Mouse (Mus musculus): ENCODE measurements around the gene Ttc12. TPM values are rescaled to one million over a fixed set of nuclear protein-coding genes. Genes with fewer than 3 reads are reported as not detected.

The Ttc12 gene
- 2.1 to 5.8 TPM (median 2.4 TPM) in 3 replicates for total RNA-seq (2017)

GRCm38 (mm10) chr9:49485892-49486311 lies at the start of gene Ttc12:
Ttc12 (minus strand) TSS chr9:49486225.
- peak; percentile 82 for ATAC-seq (replicated peaks; ENCODE audit: insufficient number of reproducible peaks, low FRiP score, low TSS enrichment, poor library complexity, severe bottlenecking)

- ATAC-seq (replicated peaks; ENCODE audit: insufficient number of reproducible peaks, low FRiP score, low TSS enrichment, poor library complexity, severe bottlenecking) = no peak
Measured at GRCm38 (mm10) chr9:49534958-49535357, 48.9 kb upstream of the Ttc12 start.

- ATAC-seq (replicated peaks; ENCODE audit: insufficient number of reproducible peaks, low FRiP score, low TSS enrichment, poor library complexity, severe bottlenecking) = peak; percentile 49
Measured at GRCm38 (mm10) chr9:49533912-49534491, 48.0 kb upstream of the Ttc12 start.

- ATAC-seq (replicated peaks; ENCODE audit: insufficient number of reproducible peaks, low FRiP score, low TSS enrichment, poor library complexity, severe bottlenecking) = no peak
Measured at GRCm38 (mm10) chr9:49533455-49533854, 47.4 kb upstream of the Ttc12 start.

- no peak for ATAC-seq (replicated peaks; ENCODE audit: insufficient number of reproducible peaks, low FRiP score, low TSS enrichment, poor library complexity, severe bottlenecking)
Measured at GRCm38 (mm10) chr9:49531833-49532232, 45.8 kb upstream of the Ttc12 start.

GRCm38 (mm10) chr9:49531257-49531656 lies 45.2 kb upstream of the Ttc12 start:
- no peak for ATAC-seq (replicated peaks; ENCODE audit: insufficient number of reproducible peaks, low FRiP score, low TSS enrichment, poor library complexity, severe bottlenecking)

- no peak for ATAC-seq (replicated peaks; ENCODE audit: insufficient number of reproducible peaks, low FRiP score, low TSS enrichment, poor library complexity, severe bottlenecking)
Measured at GRCm38 (mm10) chr9:49530739-49531138, 44.7 kb upstream of the Ttc12 start.

GRCm38 (mm10) chr9:49529366-49529959 lies 43.4 kb upstream of the Ttc12 start:
- no peak for ATAC-seq (replicated peaks; ENCODE audit: insufficient number of reproducible peaks, low FRiP score, low TSS enrichment, poor library complexity, severe bottlenecking)

GRCm38 (mm10) chr9:49528943-49529342 lies 42.9 kb upstream of the Ttc12 start:
- ATAC-seq (replicated peaks; ENCODE audit: insufficient number of reproducible peaks, low FRiP score, low TSS enrichment, poor library complexity, severe bottlenecking) = no peak

- no peak for ATAC-seq (replicated peaks; ENCODE audit: insufficient number of reproducible peaks, low FRiP score, low TSS enrichment, poor library complexity, severe bottlenecking)
Measured at GRCm38 (mm10) chr9:49528026-49528425, 42.0 kb upstream of the Ttc12 start.

GRCm38 (mm10) chr9:49527340-49527739 lies 41.3 kb upstream of the Ttc12 start:
- no peak for ATAC-seq (replicated peaks; ENCODE audit: insufficient number of reproducible peaks, low FRiP score, low TSS enrichment, poor library complexity, severe bottlenecking)

GRCm38 (mm10) chr9:49524721-49525120 lies 38.7 kb upstream of the Ttc12 start:
- no peak for ATAC-seq (replicated peaks; ENCODE audit: insufficient number of reproducible peaks, low FRiP score, low TSS enrichment, poor library complexity, severe bottlenecking)

GRCm38 (mm10) chr9:49523881-49524280 lies 37.9 kb upstream of the Ttc12 start:
- no peak for ATAC-seq (replicated peaks; ENCODE audit: insufficient number of reproducible peaks, low FRiP score, low TSS enrichment, poor library complexity, severe bottlenecking)

- no peak for ATAC-seq (replicated peaks; ENCODE audit: insufficient number of reproducible peaks, low FRiP score, low TSS enrichment, poor library complexity, severe bottlenecking)
Measured at GRCm38 (mm10) chr9:49514306-49514705, 28.3 kb upstream of the Ttc12 start.

GRCm38 (mm10) chr9:49510666-49511065 lies 24.6 kb upstream of the Ttc12 start:
- ATAC-seq (replicated peaks; ENCODE audit: insufficient number of reproducible peaks, low FRiP score, low TSS enrichment, poor library complexity, severe bottlenecking) = no peak

- ATAC-seq (replicated peaks; ENCODE audit: insufficient number of reproducible peaks, low FRiP score, low TSS enrichment, poor library complexity, severe bottlenecking) = no peak
Measured at GRCm38 (mm10) chr9:49509628-49510027, 23.6 kb upstream of the Ttc12 start.

- ATAC-seq (replicated peaks; ENCODE audit: insufficient number of reproducible peaks, low FRiP score, low TSS enrichment, poor library complexity, severe bottlenecking) = no peak
Measured at GRCm38 (mm10) chr9:49509094-49509493, 23.1 kb upstream of the Ttc12 start.

- ATAC-seq (replicated peaks; ENCODE audit: insufficient number of reproducible peaks, low FRiP score, low TSS enrichment, poor library complexity, severe bottlenecking) = no peak
Measured at GRCm38 (mm10) chr9:49507829-49508585, 22.0 kb upstream of the Ttc12 start.

GRCm38 (mm10) chr9:49504658-49505057 lies 18.6 kb upstream of the Ttc12 start:
- no peak for ATAC-seq (replicated peaks; ENCODE audit: insufficient number of reproducible peaks, low FRiP score, low TSS enrichment, poor library complexity, severe bottlenecking)

GRCm38 (mm10) chr9:49502245-49502644 lies 16.2 kb upstream of the Ttc12 start:
- no peak for ATAC-seq (replicated peaks; ENCODE audit: insufficient number of reproducible peaks, low FRiP score, low TSS enrichment, poor library complexity, severe bottlenecking)

Data from monocyte, adult 5-6 weeks (primary cell).